Mouse (Mus musculus) stomach, embryonic 15.5 days (tissue): ENCODE data around the gene Shld1. TPM values are rescaled to one million over a fixed set of nuclear protein-coding genes. Genes with fewer than 3 reads are reported as not detected.

Source experiments
- ATAC-seq: fragments of 200-750 bp; cut with Nextera tagmentation; 2 replicates; pipeline ENCODE4 v1.8.0; 2017; ENCODE audit warnings: low read depth, moderate number of reproducible peaks, moderate TSS enrichment; ENCODE audit not compliant: insufficient read depth, low FRiP score
- H3K27ac ChIP-seq: fragments of 300-500 bp; sonication (generic); 2 replicates; pipeline ENCODE4 v1.5.1; 2015; ENCODE audit warnings: mild to moderate bottlenecking, inconsistent platforms
- H3K27me3 ChIP-seq: fragments of 300-500 bp; sonication (generic); replicated peaks from 2 replicates; pipeline ENCODE4 v1.6.1; 2015; ENCODE audit warnings: inconsistent platforms
- H3K36me3 ChIP-seq: fragments of 300-500 bp; sonication (generic); 2 replicates; pipeline ENCODE4 v1.6.1; 2015; ENCODE audit warnings: inconsistent platforms
- H3K4me1 ChIP-seq: fragments of 300-500 bp; sonication (generic); 2 replicates; pipeline ENCODE4 v1.6.1; 2015; ENCODE audit warnings: inconsistent platforms
- H3K4me2 ChIP-seq: fragments of 300-500 bp; sonication (generic); 2 replicates; pipeline ENCODE4 v1.6.1; 2015; ENCODE audit warnings: mild to moderate bottlenecking, inconsistent platforms
- H3K4me3 ChIP-seq: fragments of 300-500 bp; sonication (generic); replicated peaks from 2 replicates; pipeline ENCODE4 v1.5.1; 2015; ENCODE audit warnings: inconsistent platforms
- H3K9ac ChIP-seq: fragments of 300-500 bp; sonication (generic); 2 replicates; pipeline ENCODE4 v1.6.1; 2015; ENCODE audit warnings: inconsistent platforms
- H3K9me3 ChIP-seq: fragments of 300-500 bp; sonication (generic); 2 replicates; pipeline ENCODE4 v1.6.1; 2016; ENCODE audit warnings: inconsistent platforms
- WGBS: fragments of 180-500 bp; shearing (Covaris S2); methylation state at CpG from one replicate; pipeline ENCODE4 v1.1.7; 2015; 5-methylcytosine and 5-hydroxymethylcytosine counted together
- polyA plus RNA-seq: library from polyadenylated mRNA; unstranded; fragments of >200 nt; fragmentation: Nextera tagmentation; extraction: Ambion mirVana; gene quantifications from 2 replicates; pipeline ENCODE4 v1.2.1, GENCODE M21; 2015

Shld1 gene
- polyA plus RNA-seq, 1 experiment from 2014 or later = 13.6 TPM

- H3K36me3 ChIP-seq = no peaks in the 10 kb centered on the region
- H3K9ac ChIP-seq = no peak overlapping the region
- H3K4me2 ChIP-seq = no peak overlapping the region
- no peaks in the 10 kb centered on the region for H3K27me3 ChIP-seq
- H3K4me3 ChIP-seq = no peak overlapping the region
- no peaks in the 10 kb centered on the region for H3K9me3 ChIP-seq
- 89% methylated on average over 3 of the region's 3 CpGs for WGBS
- no peaks in the 10 kb centered on the region for H3K4me1 ChIP-seq
- no peak overlapping the region for H3K27ac ChIP-seq
- ATAC-seq = no peak
Measured at GRCm38 (mm10) chr2:132714946-132715345, 28.2 kb downstream of the Shld1 start.

GRCm38 (mm10) chr2:132715421-132716070, 28.8 kb downstream of the Shld1 start:
- WGBS = 60% methylated on average over 12 of the region's 12 CpGs
- no peaks in the 10 kb centered on the region for H3K4me1 ChIP-seq
- no peak overlapping the region for H3K9ac ChIP-seq
- no peaks in the 10 kb centered on the region for H3K9me3 ChIP-seq
- H3K27me3 ChIP-seq = no peaks in the 10 kb centered on the region
- no peak overlapping the region for H3K27ac ChIP-seq
- no peak overlapping the region for H3K4me2 ChIP-seq
- no peak for ATAC-seq
- no peaks in the 10 kb centered on the region for H3K36me3 ChIP-seq
- no peak overlapping the region for H3K4me3 ChIP-seq

- ATAC-seq = no peak
- H3K4me1 ChIP-seq = no peaks in the 10 kb centered on the region
- H3K4me2 ChIP-seq = no peak overlapping the region
- no peaks in the 10 kb centered on the region for H3K27me3 ChIP-seq
- H3K9ac ChIP-seq = no peak overlapping the region
- H3K4me3 ChIP-seq = no peak overlapping the region
- H3K36me3 ChIP-seq = no peaks in the 10 kb centered on the region
- no peaks in the 10 kb centered on the region for H3K9me3 ChIP-seq
- WGBS = 38% methylated on average over 5 of the region's 5 CpGs
- no peak overlapping the region for H3K27ac ChIP-seq
Measured at GRCm38 (mm10) chr2:132716154-132716553, 29.4 kb downstream of the Shld1 start.

GRCm38 (mm10) chr2:132716901-132717536, 30.3 kb downstream of the Shld1 start:
- 91% methylated on average over 9 of the region's 9 CpGs for WGBS
- H3K27me3 ChIP-seq = no peaks in the 10 kb centered on the region
- H3K4me3 ChIP-seq = no peak overlapping the region
- H3K9me3 ChIP-seq = no peaks in the 10 kb centered on the region
- no peaks in the 10 kb centered on the region for H3K36me3 ChIP-seq
- H3K27ac ChIP-seq = no peak overlapping the region
- ATAC-seq = no peak
- no peak overlapping the region for H3K4me2 ChIP-seq
- no peaks in the 10 kb centered on the region for H3K4me1 ChIP-seq
- H3K9ac ChIP-seq = no peak overlapping the region

- Histone ChIP-seq H3K27me3 (no peaks in the 10 kb centered on the region), H3K9ac (no peak overlapping the region), H3K36me3 (no peaks in the 10 kb centered on the region), H3K9me3 (no peaks in the 10 kb centered on the region), H3K4me3 (no peak overlapping the region), H3K4me1 (no peaks in the 10 kb centered on the region), H3K27ac (no peak overlapping the region), H3K4me2 (no peak overlapping the region)
- 91% methylated on average over 5 of the region's 5 CpGs for WGBS
- no peak for ATAC-seq
Measured at GRCm38 (mm10) chr2:132717537-132717912, 30.8 kb downstream of the Shld1 start.

GRCm38 (mm10) chr2:132720921-132721566, 34.3 kb downstream of the Shld1 start:
- no peak overlapping the region for H3K9ac ChIP-seq
- H3K9me3 ChIP-seq = no peaks in the 10 kb centered on the region
- H3K27ac ChIP-seq = no peak overlapping the region
- 73% methylated on average over 9 of the region's 9 CpGs for WGBS
- no peak for ATAC-seq
- H3K4me1 ChIP-seq = no peaks in the 10 kb centered on the region
- H3K4me2 ChIP-seq = no peak overlapping the region
- no peaks in the 10 kb centered on the region for H3K36me3 ChIP-seq
- H3K4me3 ChIP-seq = no peak overlapping the region
- H3K27me3 ChIP-seq = no peaks in the 10 kb centered on the region

- no peak for ATAC-seq
- H3K27ac ChIP-seq = no peak overlapping the region
- no peak overlapping the region for H3K4me2 ChIP-seq
- 94% methylated on average over 2 of the region's 2 CpGs for WGBS
- H3K4me3 ChIP-seq = no peak overlapping the region
- no peaks in the 10 kb centered on the region for H3K4me1 ChIP-seq
- no peaks in the 10 kb centered on the region for H3K36me3 ChIP-seq
- no peaks in the 10 kb centered on the region for H3K27me3 ChIP-seq
- H3K9me3 ChIP-seq = no peaks in the 10 kb centered on the region
- no peak overlapping the region for H3K9ac ChIP-seq
Measured at GRCm38 (mm10) chr2:132721844-132722243, 35.1 kb downstream of the Shld1 start.

- H3K9me3 ChIP-seq = no peaks in the 10 kb centered on the region
- H3K27me3 ChIP-seq = no peaks in the 10 kb centered on the region
- no peak overlapping the region for H3K27ac ChIP-seq
- no peaks in the 10 kb centered on the region for H3K4me1 ChIP-seq
- H3K36me3 ChIP-seq = no peaks in the 10 kb centered on the region
- H3K4me2 ChIP-seq = no peak overlapping the region
- WGBS = 76% methylated on average over 5 of the region's 5 CpGs
- ATAC-seq = no peak
- no peak overlapping the region for H3K9ac ChIP-seq
- H3K4me3 ChIP-seq = no peak overlapping the region
Measured at GRCm38 (mm10) chr2:132723958-132724431, 37.3 kb downstream of the Shld1 start.

GRCm38 (mm10) chr2:132724561-132724960, 37.8 kb downstream of the Shld1 start:
- Histone ChIP-seq H3K36me3 (no peaks in the 10 kb centered on the region), H3K27ac (no peak overlapping the region), H3K4me2 (no peak overlapping the region), H3K4me3 (no peak overlapping the region), H3K9me3 (no peaks in the 10 kb centered on the region), H3K9ac (no peak overlapping the region), H3K27me3 (no peaks in the 10 kb centered on the region), H3K4me1 (no peaks in the 10 kb centered on the region)
- no peak for ATAC-seq
- WGBS = 92% methylated on average over 7 of the region's 7 CpGs

GRCm38 (mm10) chr2:132725376-132725905, 38.7 kb downstream of the Shld1 start:
- ATAC-seq = no peak
- Histone ChIP-seq H3K9me3 (no peaks in the 10 kb centered on the region), H3K4me3 (no peak overlapping the region), H3K27me3 (no peaks in the 10 kb centered on the region), H3K9ac (no peak overlapping the region), H3K4me1 (no peaks in the 10 kb centered on the region), H3K4me2 (no peak overlapping the region), H3K27ac (no peak overlapping the region), H3K36me3 (no peaks in the 10 kb centered on the region)
- WGBS = 69% methylated on average over 9 of the region's 9 CpGs

- no peak for ATAC-seq
- no peak overlapping the region for H3K4me3 ChIP-seq
- H3K4me2 ChIP-seq = no peak overlapping the region
- H3K4me1 ChIP-seq = no peaks in the 10 kb centered on the region
- no peak overlapping the region for H3K9ac ChIP-seq
- no peaks in the 10 kb centered on the region for H3K36me3 ChIP-seq
- WGBS = 91% methylated on average over 2 of the region's 2 CpGs
- no peaks in the 10 kb centered on the region for H3K9me3 ChIP-seq
- H3K27me3 ChIP-seq = no peaks in the 10 kb centered on the region
- no peak overlapping the region for H3K27ac ChIP-seq
Measured at GRCm38 (mm10) chr2:132726156-132726555, 39.4 kb downstream of the Shld1 start.

- Histone ChIP-seq H3K4me1 (no peaks in the 10 kb centered on the region), H3K27ac (no peak overlapping the region), H3K27me3 (no peaks in the 10 kb centered on the region), H3K4me2 (no peak overlapping the region), H3K4me3 (no peak overlapping the region), H3K9me3 (no peaks in the 10 kb centered on the region), H3K9ac (no peak overlapping the region), H3K36me3 (no peaks in the 10 kb centered on the region)
- 53% methylated on average over 5 of the region's 5 CpGs for WGBS
- ATAC-seq = no peak
Measured at GRCm38 (mm10) chr2:132732940-132733339, 46.2 kb downstream of the Shld1 start.
